Mouse (Mus musculus) midbrain, embryonic 15.5 days (tissue): ENCODE measurements around the gene Mnt. TPM values are rescaled to one million over a fixed set of nuclear protein-coding genes. Genes with fewer than 3 reads are reported as not detected.

Experiments
- ATAC-seq: fragments of 200-750 bp; cut with Nextera tagmentation; replicated peaks from 2 replicates; pipeline ENCODE4 v1.8.0; 2017; ENCODE audit warnings: moderate TSS enrichment
- H3K27ac ChIP-seq: fragments of 300-500 bp; sonication (generic); 2 replicates; pipeline ENCODE4 v1.5.1; 2015; ENCODE audit warnings: mild to moderate bottlenecking, inconsistent platforms
- H3K27me3 ChIP-seq: fragments of 300-500 bp; sonication (generic); replicated peaks from 2 replicates; pipeline ENCODE4 v1.6.1; 2015; ENCODE audit warnings: inconsistent platforms
- H3K36me3 ChIP-seq: fragments of 300-500 bp; sonication (generic); replicated peaks from 2 replicates; pipeline ENCODE4 v1.6.1; 2015; ENCODE audit warnings: inconsistent platforms
- H3K4me1 ChIP-seq: fragments of 300-500 bp; sonication (generic); 2 replicates; pipeline ENCODE4 v1.6.1; 2015; ENCODE audit warnings: inconsistent platforms
- H3K4me2 ChIP-seq: fragments of 300-500 bp; sonication (generic); 2 replicates; pipeline ENCODE4 v1.6.1; 2015; ENCODE audit warnings: inconsistent platforms, mild to moderate bottlenecking, moderate library complexity
- H3K4me3 ChIP-seq: fragments of 300-500 bp; sonication (generic); 2 replicates; pipeline ENCODE4 v1.5.1; 2015; ENCODE audit warnings: mild to moderate bottlenecking, inconsistent platforms
- H3K9ac ChIP-seq: fragments of 300-500 bp; sonication (generic); 2 replicates; pipeline ENCODE4 v1.6.1; 2015; ENCODE audit warnings: mild to moderate bottlenecking, inconsistent platforms
- H3K9me3 ChIP-seq: fragments of 300-500 bp; sonication (generic); 2 replicates; pipeline ENCODE4 v1.6.1; 2016; ENCODE audit warnings: inconsistent platforms
- WGBS: fragments of 180-500 bp; shearing (Covaris S2); methylation state at CpG from one replicate; pipeline ENCODE4 v1.1.7; 2015; ENCODE audit warnings: mixed read lengths; 5-methylcytosine and 5-hydroxymethylcytosine counted together
- polyA plus RNA-seq: library from polyadenylated mRNA; unstranded; fragments of >200 nt; fragmentation: Nextera tagmentation; extraction: Ambion mirVana; gene quantifications from 2 replicates; pipeline ENCODE4 v1.2.1, GENCODE M21; 2015

Gene Mnt
- polyA plus RNA-seq, 1 experiment from 2014 or later, result 10.2 TPM

DNA sequence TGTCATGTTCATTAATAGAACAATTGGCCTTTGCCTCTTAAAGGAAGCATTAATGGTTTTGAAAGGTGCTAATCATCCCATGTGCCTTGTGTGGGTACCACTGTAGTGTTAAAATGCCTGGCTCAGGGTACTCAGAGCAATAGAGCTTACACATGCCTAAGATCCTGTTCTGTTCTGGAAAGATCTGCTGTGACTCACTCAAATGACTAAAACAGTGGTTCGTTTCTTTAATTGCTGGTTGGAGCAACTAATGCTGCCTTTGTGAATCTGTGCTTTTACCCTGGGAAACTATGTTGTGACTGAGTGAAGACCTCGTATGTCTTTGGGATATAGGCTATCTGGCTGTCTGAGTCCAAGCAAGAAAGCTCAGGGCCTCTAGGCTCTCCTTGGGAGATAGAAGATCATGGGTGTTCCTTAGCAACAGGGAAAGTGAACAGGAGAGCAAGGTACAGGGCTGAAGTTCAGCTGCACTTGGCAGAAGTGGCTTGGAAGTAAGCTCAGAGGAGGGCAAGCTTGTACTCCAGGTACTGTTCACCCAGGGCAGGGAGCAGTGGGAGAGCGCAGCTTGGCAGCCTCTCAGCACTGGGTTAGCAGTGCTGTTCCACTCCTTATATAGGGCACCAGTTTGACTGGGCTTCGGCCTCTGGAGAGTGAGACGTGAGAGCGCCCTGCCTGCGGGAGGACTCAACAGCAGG lies 7.8 kb upstream of the Mnt start:
- 86% methylated on average over 7 of the region's 7 CpGs for WGBS
- no peak overlapping the region for H3K27ac ChIP-seq
- ATAC-seq, result no peak

GRCm38 (mm10) chr11:74826151-74826550 lies 4.6 kb upstream of the Mnt start:
- Histone ChIP-seq H3K4me1 (peaks cover 10% of the 10 kb centered on the region), H3K36me3 (no peaks in the 10 kb centered on the region), H3K27me3 (no peaks in the 10 kb centered on the region), H3K9ac (no peak overlapping the region), H3K4me2 (no peak overlapping the region), H3K27ac (no peak overlapping the region), H3K9me3 (no peaks in the 10 kb centered on the region), H3K4me3 (no peak overlapping the region)
- no peak for ATAC-seq
- WGBS, result 70% methylated on average over 7 of the region's 7 CpGs

More for the DNA sequence above, 7.8 kb upstream of the Mnt start:
- no peak overlapping the region for H3K4me2 ChIP-seq
- H3K9me3 ChIP-seq, result no peaks in the 10 kb centered on the region
- H3K27me3 ChIP-seq, result no peaks in the 10 kb centered on the region
- H3K4me3 ChIP-seq, result no peak overlapping the region
- H3K9ac ChIP-seq, result no peak overlapping the region
- H3K36me3 ChIP-seq, result peaks cover under 1% of the 10 kb centered on the region; the same call in 1 of the 2 replicates
- no peaks in the 10 kb centered on the region for H3K4me1 ChIP-seq

DNA sequence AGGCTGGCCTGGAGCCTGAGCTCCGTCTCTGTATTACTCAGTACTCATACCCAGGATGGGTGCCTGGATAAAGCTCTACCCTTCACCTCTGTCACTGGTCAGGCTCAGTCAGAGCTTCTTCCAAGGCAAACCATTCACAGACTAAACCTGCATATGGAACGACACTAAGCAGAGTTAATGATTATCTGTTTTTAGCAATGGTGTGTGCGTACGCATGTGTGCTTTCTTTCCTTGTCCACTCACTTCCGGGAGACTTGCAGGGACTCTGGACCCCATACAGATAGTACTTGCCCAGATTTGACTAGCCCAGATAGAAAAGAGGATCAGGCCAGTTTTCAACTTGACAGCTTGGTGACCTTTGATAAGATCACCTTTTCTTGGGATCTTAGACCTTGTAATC lies 4.0 kb upstream of the Mnt start:
- Histone ChIP-seq H3K36me3 (no peaks in the 10 kb centered on the region), H3K4me3 (no peak overlapping the region), H3K4me2 (no peak overlapping the region), H3K9ac (no peak overlapping the region), H3K27ac (no peak overlapping the region), H3K9me3 (no peaks in the 10 kb centered on the region), H3K27me3 (no peaks in the 10 kb centered on the region), H3K4me1 (peaks cover 10% of the 10 kb centered on the region)
- ATAC-seq, result no peak
- 93% methylated on average over 5 of the region's 5 CpGs for WGBS

DNA sequence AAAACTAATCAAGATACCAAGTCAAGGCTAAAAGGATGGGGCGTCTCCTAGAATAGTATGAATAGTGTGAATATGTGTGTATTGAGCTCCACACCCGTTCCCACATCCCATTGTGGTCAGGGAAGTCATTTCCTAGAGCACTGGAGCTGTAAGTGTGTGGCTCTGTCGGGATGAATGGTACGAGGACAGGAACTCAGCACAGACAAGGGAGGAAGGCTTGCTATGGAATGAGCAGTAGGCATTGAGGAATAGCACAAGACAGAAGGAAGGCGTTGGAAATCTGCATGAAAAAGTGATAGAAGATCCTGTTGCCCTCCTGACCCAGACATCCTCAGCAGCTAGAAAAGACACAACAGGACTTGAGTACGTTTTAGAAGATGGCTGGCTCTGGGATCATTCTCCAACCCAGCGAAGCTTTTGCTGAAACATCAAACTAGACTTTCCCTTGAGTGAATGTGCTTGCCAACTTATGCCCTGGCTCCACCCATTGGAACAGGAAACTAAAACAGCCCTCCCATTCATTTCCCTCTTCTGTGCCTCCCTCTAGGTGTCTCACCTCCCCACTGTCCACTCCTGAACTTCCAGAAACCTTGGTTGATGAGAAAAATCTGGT lies 2.8 kb upstream of the Mnt start:
- no peak for ATAC-seq
- WGBS, result 73% methylated on average over 7 of the region's 7 CpGs
- H3K36me3 ChIP-seq, result no peaks in the 10 kb centered on the region
- no peak overlapping the region for H3K9ac ChIP-seq
- peaks cover 16% of the 10 kb centered on the region for H3K4me1 ChIP-seq
- no peak overlapping the region for H3K4me2 ChIP-seq
- no peak overlapping the region for H3K27ac ChIP-seq
- H3K4me3 ChIP-seq, result no peak overlapping the region
- no peaks in the 10 kb centered on the region for H3K9me3 ChIP-seq
- H3K27me3 ChIP-seq, result no peaks in the 10 kb centered on the region

DNA sequence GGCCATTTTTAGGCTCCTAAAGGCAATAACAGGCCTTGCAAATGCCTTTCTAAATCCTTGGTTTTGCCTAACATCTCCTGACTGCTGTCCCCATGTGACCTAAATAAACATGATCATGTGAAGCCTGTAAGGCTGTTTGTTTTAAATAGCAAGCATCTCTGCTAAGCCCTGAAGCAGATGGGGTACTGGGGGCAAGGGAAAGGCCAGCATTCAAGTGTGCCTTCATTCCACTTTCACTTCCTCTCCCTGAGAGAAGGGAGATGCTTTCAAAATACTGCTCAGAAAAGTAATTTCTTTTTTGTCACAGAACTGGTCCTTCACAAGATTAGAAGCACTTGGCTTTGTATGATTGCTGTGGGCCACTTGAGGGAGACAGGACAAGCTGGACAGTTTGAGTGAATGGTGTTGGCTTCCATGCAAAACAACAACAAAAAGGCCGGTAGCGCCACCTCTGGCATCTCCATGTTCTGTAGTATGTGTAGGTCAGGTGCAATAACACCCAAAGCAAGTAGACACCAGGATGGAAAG lies 2.3 kb upstream of the Mnt start:
- Histone ChIP-seq H3K36me3 (no peaks in the 10 kb centered on the region), H3K27ac (no peak overlapping the region), H3K9ac (no peak overlapping the region), H3K27me3 (no peaks in the 10 kb centered on the region), H3K9me3 (no peaks in the 10 kb centered on the region), H3K4me1 (peaks cover 22% of the 10 kb centered on the region), H3K4me2 (no peak overlapping the region), H3K4me3 (no peak overlapping the region)
- ATAC-seq, result no peak
- 15% methylated on average over 2 of the region's 2 CpGs for WGBS

- no peak for ATAC-seq
- Histone ChIP-seq H3K4me1 (peaks cover 28% of the 10 kb centered on the region), H3K27me3 (no peaks in the 10 kb centered on the region), H3K27ac (peak overlapping the region; percentile 96), H3K4me2 (peak overlapping the region; percentile 87), H3K9me3 (no peaks in the 10 kb centered on the region), H3K4me3 (peak overlapping the region; percentile 92), H3K9ac (no peak overlapping the region), H3K36me3 (no peaks in the 10 kb centered on the region)
- WGBS, result 11% methylated on average over 11 of the region's 11 CpGs
Measured at GRCm38 (mm10) chr11:74828965-74829550, 1.7 kb upstream of the Mnt start.

DNA sequence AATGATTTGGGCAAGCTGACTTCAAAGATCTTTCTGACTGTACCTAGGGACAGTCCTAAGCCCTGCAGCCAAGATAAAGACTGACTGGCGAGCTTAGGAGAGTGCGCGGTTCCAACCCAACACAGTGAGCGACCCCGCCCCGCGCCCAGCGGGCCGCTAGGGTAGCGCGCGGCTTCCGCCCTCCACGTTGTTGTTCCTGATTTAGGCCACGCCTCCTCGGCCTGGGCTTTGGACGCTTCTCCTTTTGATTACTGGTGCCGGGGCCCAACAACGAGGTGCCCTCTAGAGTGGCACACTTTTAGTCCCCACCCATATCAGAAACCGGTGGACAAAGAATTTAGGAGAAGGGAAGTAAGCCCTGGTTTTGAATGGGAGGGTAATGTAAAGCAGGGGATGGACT lies 908 bp upstream of the Mnt start:
- Histone ChIP-seq H3K36me3 (no peaks in the 10 kb centered on the region), H3K4me3 (peak overlapping the region; percentile 92), H3K9me3 (no peaks in the 10 kb centered on the region), H3K27ac (peak overlapping the region; percentile 96), H3K27me3 (no peaks in the 10 kb centered on the region), H3K4me1 (peaks cover 35% of the 10 kb centered on the region), H3K9ac (peak overlapping the region; percentile 47), H3K4me2 (peak overlapping the region; percentile 87)
- ATAC-seq, result peak; percentile 35
- WGBS, result under 1% methylated on average over 20 of the region's 20 CpGs

- no peaks in the 10 kb centered on the region for H3K27me3 ChIP-seq
- H3K36me3 ChIP-seq, result no peaks in the 10 kb centered on the region
- H3K27ac ChIP-seq, result peak overlapping the region; percentile 96
- under 1% methylated on average over 35 of the region's 35 CpGs for WGBS
- H3K4me3 ChIP-seq, result peak overlapping the region; percentile 92
- ATAC-seq, result 0 out of 2 replicates have a peak, but pooled peaks have one; percentile 7
- H3K4me1 ChIP-seq, result peaks cover 37% of the 10 kb centered on the region
- H3K9me3 ChIP-seq, result no peaks in the 10 kb centered on the region
- peak overlapping the region; percentile 87 for H3K9ac ChIP-seq
- peak overlapping the region; percentile 87 for H3K4me2 ChIP-seq
Measured at GRCm38 (mm10) chr11:74831191-74831605, 478 bp downstream of the Mnt start.

DNA sequence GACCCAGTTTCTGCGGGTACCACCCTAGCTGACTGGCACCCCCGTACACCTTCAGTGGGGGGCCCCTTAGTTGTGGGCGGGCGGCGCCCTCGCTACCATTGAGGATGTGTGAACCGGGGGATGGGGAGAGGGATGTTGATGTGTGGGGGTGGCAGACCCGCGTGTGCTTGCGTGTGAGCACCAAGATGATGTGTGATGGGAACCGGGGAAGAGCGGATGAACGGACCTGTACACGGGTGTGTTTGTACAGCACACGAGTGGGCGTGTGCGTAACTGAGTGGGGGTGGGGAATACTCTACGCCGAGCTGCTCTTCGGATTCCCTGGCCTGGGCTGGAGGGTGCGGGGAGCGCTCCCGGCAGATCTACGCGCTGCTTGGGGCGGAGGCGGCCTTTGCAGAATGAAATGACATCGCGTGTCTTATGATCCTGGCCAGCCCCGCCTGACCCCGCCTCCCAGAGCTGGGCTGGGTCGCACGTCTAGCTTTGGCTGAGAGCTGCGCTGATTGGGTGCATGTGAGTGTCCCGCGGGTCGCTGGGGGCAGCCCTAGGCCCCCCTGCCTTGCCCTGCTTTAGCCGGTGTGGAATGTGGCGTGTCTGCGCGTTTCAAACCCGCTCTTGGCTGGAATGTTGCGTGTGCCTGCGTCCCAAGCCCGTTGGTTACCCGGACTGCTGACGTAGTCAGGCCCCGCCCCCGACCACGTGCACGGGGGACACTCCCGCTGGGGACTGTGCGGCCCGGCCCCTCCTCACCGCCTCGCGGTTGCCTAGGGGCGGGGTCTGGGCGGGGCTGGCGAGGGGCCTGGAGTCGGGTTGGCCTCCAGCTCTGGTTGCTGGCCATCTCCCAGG lies 1.1 kb downstream of the Mnt start:
- H3K4me1 ChIP-seq, result peaks cover 41% of the 10 kb centered on the region
- H3K27ac ChIP-seq, result peak overlapping the region; percentile 96
- WGBS, result under 1% methylated on average over 59 of the region's 61 CpGs
- peak; percentile 59 for ATAC-seq
- H3K4me3 ChIP-seq, result peak overlapping the region; percentile 92
- H3K36me3 ChIP-seq, result no peaks in the 10 kb centered on the region
- no peaks in the 10 kb centered on the region for H3K27me3 ChIP-seq
- H3K9me3 ChIP-seq, result no peaks in the 10 kb centered on the region
- peak overlapping the region; percentile 87 for H3K4me2 ChIP-seq
- H3K9ac ChIP-seq, result peak overlapping the region; percentile 87

DNA sequence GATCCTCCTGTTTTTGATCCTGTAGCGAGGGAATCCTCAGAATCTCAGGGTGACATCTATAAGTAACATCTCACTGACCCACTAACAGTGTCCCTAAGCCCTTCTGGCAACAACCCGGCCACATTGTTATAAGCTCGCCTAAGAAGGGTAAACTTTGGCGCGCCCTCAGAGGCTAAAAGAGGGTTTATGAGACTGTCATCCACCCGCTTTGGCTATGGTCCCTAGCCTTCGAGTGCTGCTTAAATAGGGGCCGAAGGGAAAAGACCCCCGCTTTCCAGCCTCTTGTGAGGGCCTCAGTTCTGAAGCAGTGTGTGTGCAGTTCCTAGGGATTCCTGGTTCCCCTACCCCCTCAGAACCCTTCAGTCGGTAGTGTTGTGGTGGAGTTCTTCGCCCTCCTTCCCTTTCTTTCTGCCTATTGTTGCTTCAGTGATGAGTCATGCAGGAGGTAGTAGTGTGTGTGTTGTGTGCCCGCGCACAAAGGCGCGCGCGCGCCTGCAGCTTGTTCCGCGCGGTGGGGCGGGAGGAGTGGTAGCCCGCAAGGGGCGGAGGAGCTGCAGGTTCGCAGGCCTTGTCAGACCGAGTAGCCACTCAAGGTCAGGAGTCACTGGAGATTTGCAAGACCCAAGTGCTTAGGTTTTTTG lies 1.9 kb downstream of the Mnt start:
- ATAC-seq, result no peak

GRCm38 (mm10) chr11:74833536-74834358 lies 3.0 kb downstream of the Mnt start:
- 89% methylated on average over 8 of the region's 8 CpGs for WGBS
- Histone ChIP-seq H3K27me3 (no peaks in the 10 kb centered on the region), H3K9ac (no peak overlapping the region), H3K4me3 (peak overlapping the region; percentile 92; the same call in 1 of the 2 replicates), H3K9me3 (no peaks in the 10 kb centered on the region), H3K4me2 (peak overlapping the region; percentile 87), H3K27ac (no peak overlapping the region), H3K4me1 (peaks cover 55% of the 10 kb centered on the region), H3K36me3 (no peaks in the 10 kb centered on the region)
- no peak for ATAC-seq

More for the DNA sequence above, 1.9 kb downstream of the Mnt start:
- Histone ChIP-seq H3K4me2 (peak overlapping the region; percentile 87), H3K36me3 (no peaks in the 10 kb centered on the region), H3K27me3 (no peaks in the 10 kb centered on the region), H3K9ac (peak overlapping the region; percentile 87), H3K4me3 (peak overlapping the region; percentile 92), H3K4me1 (peaks cover 48% of the 10 kb centered on the region), H3K9me3 (no peaks in the 10 kb centered on the region), H3K27ac (peak overlapping the region; percentile 96)
- WGBS, result under 1% methylated on average over 26 of the region's 26 CpGs
